Mouse (Mus musculus): ENCODE results near the gene Sik2. TPM values are rescaled to one million over a fixed set of nuclear protein-coding genes. Genes with fewer than 3 reads are reported as not detected.

The Sik2 gene
- polyA plus RNA-seq, 1 experiment from 2014 or later = 15.1 TPM

GRCm38 (mm10) chr9:51020351-51020750, 11.5 kb upstream of the Sik2 start:
- WGBS = 81% methylated on average over 3 of the region's 3 CpGs
- no peak overlapping the region for H3K4me3 ChIP-seq
- no peak overlapping the region for H3K27ac ChIP-seq
- H3K27me3 ChIP-seq = no peaks in the 10 kb centered on the region
- no peak overlapping the region for H3K4me2 ChIP-seq
- H3K9ac ChIP-seq = no peak overlapping the region
- no peaks in the 10 kb centered on the region for H3K4me1 ChIP-seq
- H3K9me3 ChIP-seq (replicated peaks) = no peaks in the 10 kb centered on the region
- no peaks in the 10 kb centered on the region for H3K36me3 ChIP-seq (ENCODE audit: poor library complexity, severe bottlenecking)
- no peak for ATAC-seq

- ATAC-seq = no peak
- no peaks in the 10 kb centered on the region for H3K36me3 ChIP-seq (ENCODE audit: poor library complexity, severe bottlenecking)
- 83% methylated on average over 7 of the region's 7 CpGs for WGBS
- H3K9me3 ChIP-seq (replicated peaks) = no peaks in the 10 kb centered on the region
- H3K4me1 ChIP-seq = no peaks in the 10 kb centered on the region
- no peak overlapping the region for H3K4me2 ChIP-seq
- no peaks in the 10 kb centered on the region for H3K27me3 ChIP-seq
- no peak overlapping the region for H3K27ac ChIP-seq
- no peak overlapping the region for H3K9ac ChIP-seq
- no peak overlapping the region for H3K4me3 ChIP-seq
These were observed 10.8 kb upstream of the Sik2 start for GRCm38 (mm10) chr9:51019670-51020069.

- Histone ChIP-seq H3K4me1 (no peaks in the 10 kb centered on the region), H3K27ac (no peak overlapping the region), H3K9me3 (replicated peaks) (no peaks in the 10 kb centered on the region), H3K4me2 (no peak overlapping the region), H3K27me3 (0 out of 2 replicates have a peak, but pooled peaks cover 3% of the 10 kb centered on the region), H3K36me3 (ENCODE audit: poor library complexity, severe bottlenecking) (no peaks in the 10 kb centered on the region), H3K9ac (no peak overlapping the region), H3K4me3 (no peak overlapping the region)
- no peak for ATAC-seq
- 60% methylated on average over 4 of the region's 4 CpGs for WGBS
These were observed 6.9 kb upstream of the Sik2 start for GRCm38 (mm10) chr9:51015732-51016131.

GRCm38 (mm10) chr9:51013644-51014043, 4.8 kb upstream of the Sik2 start:
- H3K27ac ChIP-seq = no peak overlapping the region
- H3K9me3 ChIP-seq (replicated peaks) = no peaks in the 10 kb centered on the region
- peaks cover 4% of the 10 kb centered on the region for H3K4me1 ChIP-seq
- H3K4me3 ChIP-seq = no peak overlapping the region
- no peak for ATAC-seq
- 0 out of 2 replicates have a peak, but pooled peaks cover 3% of the 10 kb centered on the region for H3K27me3 ChIP-seq
- WGBS = 89% methylated on average over 1 of the region's 1 CpGs
- H3K36me3 ChIP-seq (ENCODE audit: poor library complexity, severe bottlenecking) = no peaks in the 10 kb centered on the region
- H3K4me2 ChIP-seq = no peak overlapping the region
- H3K9ac ChIP-seq = no peak overlapping the region

- H3K9ac ChIP-seq = peak overlapping the region; percentile 55
- 1% methylated on average over 6 of the region's 6 CpGs for WGBS
- H3K27ac ChIP-seq = no peak overlapping the region
- peaks cover 17% of the 10 kb centered on the region for H3K4me1 ChIP-seq
- peak overlapping the region; percentile 85 for H3K4me3 ChIP-seq
- H3K4me2 ChIP-seq = peak overlapping the region; percentile 86
- H3K27me3 ChIP-seq = 0 out of 2 replicates have a peak, but pooled peaks cover 3% of the 10 kb centered on the region
- H3K9me3 ChIP-seq (replicated peaks) = no peaks in the 10 kb centered on the region
- H3K36me3 ChIP-seq (ENCODE audit: poor library complexity, severe bottlenecking) = no peaks in the 10 kb centered on the region
- ATAC-seq = no peak
These were observed 730 bp upstream of the Sik2 start for GRCm38 (mm10) chr9:51009656-51009950.

- no peaks in the 10 kb centered on the region for H3K9me3 ChIP-seq (replicated peaks)
- ATAC-seq = peak; percentile 31
- no peaks in the 10 kb centered on the region for H3K36me3 ChIP-seq (ENCODE audit: poor library complexity, severe bottlenecking)
- H3K4me1 ChIP-seq = peaks cover 17% of the 10 kb centered on the region
- H3K9ac ChIP-seq = peak overlapping the region; percentile 89
- H3K4me2 ChIP-seq = peak overlapping the region; percentile 86
- H3K27ac ChIP-seq = peak overlapping the region; percentile 78
- H3K27me3 ChIP-seq = 0 out of 2 replicates have a peak, but pooled peaks cover 3% of the 10 kb centered on the region
- peak overlapping the region; percentile 85 for H3K4me3 ChIP-seq
- under 1% methylated on average over 61 of the region's 65 CpGs for WGBS
These were observed 619 bp downstream of the Sik2 start for GRCm38 (mm10) chr9:51008068-51008840.

GRCm38 (mm10) chr9:51007726-51008067, 1.2 kb downstream of the Sik2 start:
- no peaks in the 10 kb centered on the region for H3K36me3 ChIP-seq (ENCODE audit: poor library complexity, severe bottlenecking)
- H3K27ac ChIP-seq = 0 out of 2 replicates have a peak overlapping the region, but pooled peaks have one; percentile 78
- ATAC-seq = no peak
- 8% methylated on average over 10 of the region's 10 CpGs for WGBS
- H3K9me3 ChIP-seq (replicated peaks) = no peaks in the 10 kb centered on the region
- 0 out of 2 replicates have a peak, but pooled peaks cover 3% of the 10 kb centered on the region for H3K27me3 ChIP-seq
- H3K4me3 ChIP-seq = peak overlapping the region; percentile 85
- peak overlapping the region; percentile 89 for H3K9ac ChIP-seq
- H3K4me2 ChIP-seq = peak overlapping the region; percentile 86
- H3K4me1 ChIP-seq = peaks cover 17% of the 10 kb centered on the region

GRCm38 (mm10) chr9:51006846-51007245, 2.0 kb downstream of the Sik2 start:
- no peak for ATAC-seq
- H3K9me3 ChIP-seq (replicated peaks) = no peaks in the 10 kb centered on the region
- H3K27ac ChIP-seq = no peak overlapping the region
- WGBS = 4% methylated on average over 4 of the region's 4 CpGs
- no peak overlapping the region for H3K4me3 ChIP-seq
- H3K36me3 ChIP-seq (ENCODE audit: poor library complexity, severe bottlenecking) = no peaks in the 10 kb centered on the region
- H3K9ac ChIP-seq = no peak overlapping the region
- peak overlapping the region; percentile 27; the same call in 1 of the 2 replicates for H3K4me2 ChIP-seq
- peaks cover 17% of the 10 kb centered on the region for H3K4me1 ChIP-seq
- 0 out of 2 replicates have a peak, but pooled peaks cover 3% of the 10 kb centered on the region for H3K27me3 ChIP-seq

- no peak overlapping the region for H3K27ac ChIP-seq
- H3K4me1 ChIP-seq = peaks cover 13% of the 10 kb centered on the region
- no peak overlapping the region for H3K9ac ChIP-seq
- no peaks in the 10 kb centered on the region for H3K27me3 ChIP-seq
- no peak for ATAC-seq
- H3K36me3 ChIP-seq (ENCODE audit: poor library complexity, severe bottlenecking) = no peaks in the 10 kb centered on the region
- no peak overlapping the region for H3K4me3 ChIP-seq
- no peak overlapping the region for H3K4me2 ChIP-seq
- WGBS = 76% methylated on average over 1 of the region's 1 CpGs
- H3K9me3 ChIP-seq (replicated peaks) = no peaks in the 10 kb centered on the region
These were observed 4.8 kb downstream of the Sik2 start for GRCm38 (mm10) chr9:51004062-51004461.

GRCm38 (mm10) chr9:50986677-50987076, 22.2 kb downstream of the Sik2 start:
- no peak overlapping the region for H3K4me3 ChIP-seq
- H3K9ac ChIP-seq = no peak overlapping the region
- H3K27ac ChIP-seq = no peak overlapping the region
- H3K4me1 ChIP-seq = peaks cover 10% of the 10 kb centered on the region
- no peak for ATAC-seq
- H3K36me3 ChIP-seq (ENCODE audit: poor library complexity, severe bottlenecking) = no peaks in the 10 kb centered on the region
- H3K9me3 ChIP-seq (replicated peaks) = no peaks in the 10 kb centered on the region
- H3K4me2 ChIP-seq = no peak overlapping the region
- no peaks in the 10 kb centered on the region for H3K27me3 ChIP-seq

GRCm38 (mm10) chr9:50986123-50986522, 22.8 kb downstream of the Sik2 start:
- no peak overlapping the region for H3K27ac ChIP-seq
- no peaks in the 10 kb centered on the region for H3K36me3 ChIP-seq (ENCODE audit: poor library complexity, severe bottlenecking)
- WGBS = 2% methylated on average over 8 of the region's 8 CpGs
- H3K9ac ChIP-seq = no peak overlapping the region
- no peak overlapping the region for H3K4me3 ChIP-seq
- no peak for ATAC-seq
- H3K4me1 ChIP-seq = peaks cover 10% of the 10 kb centered on the region
- H3K9me3 ChIP-seq (replicated peaks) = no peaks in the 10 kb centered on the region
- no peak overlapping the region; the same call in 1 of the 2 replicates for H3K4me2 ChIP-seq
- H3K27me3 ChIP-seq = no peaks in the 10 kb centered on the region

GRCm38 (mm10) chr9:50981499-50982190, 27.2 kb downstream of the Sik2 start:
- H3K27ac ChIP-seq = no peak overlapping the region
- WGBS = 84% methylated on average over 4 of the region's 4 CpGs
- no peak for ATAC-seq

More at GRCm38 (mm10) chr9:50981499-50982190, 27.2 kb downstream of the Sik2 start:
- Histone ChIP-seq H3K36me3 (ENCODE audit: poor library complexity, severe bottlenecking) (no peaks in the 10 kb centered on the region), H3K27me3 (no peaks in the 10 kb centered on the region), H3K4me2 (no peak overlapping the region), H3K4me3 (no peak overlapping the region), H3K9me3 (replicated peaks) (no peaks in the 10 kb centered on the region), H3K9ac (no peak overlapping the region), H3K4me1 (peaks cover 5% of the 10 kb centered on the region)
